Mouse (Mus musculus) cortical plate, adult 2 months (tissue): ENCODE data around the gene Pomt1.

Experiments
- CTCF ChIP-seq: fragments of 200-500 bp; IDR thresholded peaks from 2 replicates; pipeline ENCODE4 v1.5.1; 2011; ENCODE audit warnings: mild to moderate bottlenecking, control low read depth, low read length; ENCODE audit not compliant: insufficient read depth; ENCODE audit errors: extremely low read depth
- POLR2A ChIP-seq: fragments of 200-500 bp; IDR thresholded peaks from 2 replicates; pipeline ENCODE4 v1.6.1; 2011; ENCODE audit warnings: mild to moderate bottlenecking, low read length, control low read depth; ENCODE audit not compliant: insufficient read depth; ENCODE audit errors: extremely low read depth

- TF ChIP-seq POLR2A: no peak
- no peak for TF ChIP-seq CTCF
Observed at GRCm38 (mm10) chr2:32242986-32243385, 6.6 kb downstream of the Pomt1 start.
